11 mouse cellular contexts compared by ENCODE assay signal in the genomic region with DNA sequence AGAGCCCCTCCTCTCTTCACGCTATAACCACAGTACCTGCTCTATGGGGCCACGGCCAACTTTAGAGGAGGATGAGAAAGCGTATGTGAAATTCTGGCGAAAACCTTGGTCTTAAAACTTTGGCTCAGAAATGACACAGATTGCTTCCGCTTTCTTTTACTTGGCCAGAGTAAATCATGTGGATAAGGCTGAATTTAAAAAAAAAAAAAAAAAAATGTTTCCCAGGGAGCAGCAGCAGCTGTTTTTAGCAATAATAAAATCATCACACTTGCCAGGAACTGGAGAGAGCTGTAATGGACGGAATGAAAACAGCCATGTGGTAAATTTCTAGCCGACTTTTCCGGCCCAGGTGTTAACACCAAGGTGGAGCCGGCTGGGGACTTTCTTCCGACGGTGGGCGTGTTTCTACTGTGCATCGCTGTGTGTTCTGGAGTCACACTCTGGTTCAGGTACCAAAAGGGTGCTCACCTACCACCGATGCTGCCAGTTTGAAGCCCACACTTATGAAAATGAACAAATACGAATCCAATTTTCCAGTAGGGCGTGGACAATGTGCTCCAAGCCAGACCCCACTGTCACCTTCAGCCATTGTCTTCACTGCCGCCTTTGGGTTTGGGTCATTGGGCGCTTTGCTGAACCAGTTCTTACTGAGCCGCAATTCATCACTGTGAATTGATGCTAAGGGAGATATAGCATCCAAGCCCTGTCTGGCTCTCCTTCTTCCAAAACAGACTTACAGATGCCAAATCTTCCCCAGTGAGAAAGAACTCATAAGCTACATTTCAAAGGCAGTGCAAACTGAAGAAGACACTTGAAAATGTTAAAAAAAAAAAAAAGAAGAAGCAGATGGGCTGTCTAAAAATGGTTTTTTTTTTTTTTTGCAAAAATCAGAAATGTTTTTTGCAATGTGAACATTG.
DNase-seq lines count a peak whose midpoint lies in the region; ATAC-seq and TF ChIP-seq lines count a peak whose summit lies in the region.
"Had no signal": no experiment of that assay in that cellular context is flagged by ENCODE, and none has a peak within 500 bp of the region (broad histone marks: within the 10 kb centered on the region; RNA-seq: fewer than 3 reads in every experiment).

No protein-coding gene starts in this region.

- 82% methylated on average over 19 of the region's 19 CpGs for WGBS in heart, embryonic 10.5 days
- WGBS in limb, embryonic 12.5 days, result 58% methylated on average over 19 of the region's 19 CpGs
- WGBS in limb, embryonic 10.5 days, result 88% methylated on average over 19 of the region's 19 CpGs
- WGBS in heart, postnatal 0 days, result 73% methylated on average over 19 of the region's 19 CpGs
- WGBS in limb, embryonic 15.5 days, result 39% methylated on average over 19 of the region's 19 CpGs
- WGBS in thymus, adult 2 months, result 90% methylated on average over 19 of the region's 19 CpGs

- peak overlapping the region; percentile 13 for H3K4me2 ChIP-seq in limb, embryonic 12.5 days
- H3K4me2 ChIP-seq in heart, postnatal 0 days (ENCODE audit: low read depth, low read length), result peak overlapping the region; percentile 14; the same call in 1 of the 2 replicates
- peak overlapping the region; percentile 31 for H3K4me2 ChIP-seq in limb, embryonic 15.5 days
- H3K4me2 ChIP-seq: embryonic facial prominence, embryonic 15.5 days had no signal

- H3K9ac ChIP-seq in limb, embryonic 12.5 days (replicated peaks), result no peak overlapping the region
- H3K9ac ChIP-seq in heart, postnatal 0 days (replicated peaks; ENCODE audit: low read depth, low read length), result no peak overlapping the region
- H3K9ac ChIP-seq in limb, embryonic 15.5 days, result no peak overlapping the region
- H3K9ac ChIP-seq: embryonic facial prominence, embryonic 15.5 days had no signal

- no peaks in the 10 kb centered on the region for H3K36me3 ChIP-seq in heart, embryonic 10.5 days
- no peaks in the 10 kb centered on the region for H3K36me3 ChIP-seq in limb, embryonic 12.5 days
- no peaks in the 10 kb centered on the region for H3K36me3 ChIP-seq in limb, embryonic 10.5 days
- H3K36me3 ChIP-seq in heart, postnatal 0 days (replicated peaks; ENCODE audit: control insufficient read depth, insufficient read depth, low read length), result no peaks in the 10 kb centered on the region
- H3K36me3 ChIP-seq in limb, embryonic 15.5 days, result no peaks in the 10 kb centered on the region
- no peaks in the 10 kb centered on the region for H3K36me3 ChIP-seq in thymus, adult 2 months (ENCODE audit: control insufficient read depth, insufficient read depth, low read length)
- H3K36me3 ChIP-seq: embryonic facial prominence, embryonic 15.5 days; midbrain, embryonic 10.5 days had no signal

- H3K9me3 ChIP-seq in heart, embryonic 10.5 days, result no peaks in the 10 kb centered on the region
- no peaks in the 10 kb centered on the region for H3K9me3 ChIP-seq in limb, embryonic 12.5 days
- no peaks in the 10 kb centered on the region for H3K9me3 ChIP-seq in limb, embryonic 10.5 days (replicated peaks)
- no peaks in the 10 kb centered on the region for H3K9me3 ChIP-seq in heart, postnatal 0 days (replicated peaks; ENCODE audit: control insufficient read depth, low read length)
- no peaks in the 10 kb centered on the region for H3K9me3 ChIP-seq in limb, embryonic 15.5 days
- H3K9me3 ChIP-seq: embryonic facial prominence, embryonic 15.5 days; midbrain, embryonic 10.5 days had no signal

- ATAC-seq in limb, embryonic 12.5 days (ENCODE audit: insufficient number of reproducible peaks, insufficient read depth, low FRiP score, low TSS enrichment, low read depth), result 0 out of 2 replicates have a peak, but pooled peaks have one; percentile 66
- ATAC-seq in heart, postnatal 0 days (ENCODE audit: insufficient read depth, low read depth), result no peak
- ATAC-seq in limb, embryonic 15.5 days (ENCODE audit: insufficient number of reproducible peaks, low FRiP score, low TSS enrichment, low read depth), result peak; percentile 67; the same call in 1 of the 2 replicates
- ATAC-seq: CD4-positive, CD25-positive, alpha-beta regulatory T cell, adult 4 months had no signal

- H3K4me3 ChIP-seq in heart, embryonic 10.5 days, result no peak overlapping the region
- H3K4me3 ChIP-seq in limb, embryonic 12.5 days (replicated peaks), result no peak overlapping the region
- H3K4me3 ChIP-seq in limb, embryonic 10.5 days, result no peak overlapping the region
- no peak overlapping the region for H3K4me3 ChIP-seq in heart, postnatal 0 days (ENCODE audit: low read depth, low read length)
- no peak overlapping the region for H3K4me3 ChIP-seq in limb, embryonic 15.5 days
- H3K4me3 ChIP-seq in thymus, adult 2 months (ENCODE audit: control insufficient read depth, insufficient read depth, low read length), result no peak overlapping the region
- H3K4me3 ChIP-seq: embryonic facial prominence, embryonic 15.5 days; midbrain, embryonic 10.5 days had no signal

- TF ChIP-seq CTCF in heart, postnatal 0 days (IDR thresholded peaks at IDR 0.05; ENCODE audit: low read depth), result no peak
- no peak for TF ChIP-seq CTCF in thymus, adult 2 months (IDR thresholded peaks at IDR 0.05; ENCODE audit: borderline replicate concordance, control insufficient read depth, extremely low read depth, insufficient read depth, low read length, poor library complexity)

- no peak overlapping the region for H3K27ac ChIP-seq in heart, embryonic 10.5 days
- H3K27ac ChIP-seq in limb, embryonic 12.5 days, result peak overlapping the region; percentile 23; the same call in 1 of the 2 replicates
- H3K27ac ChIP-seq in limb, embryonic 10.5 days, result no peak overlapping the region
- H3K27ac ChIP-seq in heart, postnatal 0 days (ENCODE audit: low read depth), result no peak overlapping the region
- H3K27ac ChIP-seq in limb, embryonic 15.5 days, result no peak overlapping the region
- H3K27ac ChIP-seq in thymus, adult 2 months (ENCODE audit: control insufficient read depth, insufficient read depth, low read length), result no peak overlapping the region
- H3K27ac ChIP-seq: embryonic facial prominence, embryonic 15.5 days; midbrain, embryonic 10.5 days had no signal

- TF ChIP-seq EP300 in heart, postnatal 0 days (IDR thresholded peaks at IDR 0.05; ENCODE audit: low read depth), result no peak

- DNase-seq in heart, adult 11 months, result peak; percentile 87
- DNase-seq in heart, embryonic 10.5 days (ENCODE audit: low spot score), result no peak
- no peak for DNase-seq in limb, embryonic 10.5 days (ENCODE audit: low spot score)
- no peak for DNase-seq in heart, postnatal 0 days (ENCODE audit: low spot score)
- no peak for DNase-seq in gastrocnemius, postnatal 4 days (ENCODE audit: low spot score in 2 of 2)
- no peak for DNase-seq in thymus, adult 2 months

- no peaks in the 10 kb centered on the region for H3K4me1 ChIP-seq in heart, embryonic 10.5 days
- H3K4me1 ChIP-seq in limb, embryonic 12.5 days (replicated peaks), result peaks cover 7% of the 10 kb centered on the region; the same call in 1 of the 2 replicates
- H3K4me1 ChIP-seq in limb, embryonic 10.5 days, result no peaks in the 10 kb centered on the region
- no peaks in the 10 kb centered on the region for H3K4me1 ChIP-seq in heart, postnatal 0 days (ENCODE audit: control insufficient read depth, insufficient read depth)
- H3K4me1 ChIP-seq in limb, embryonic 15.5 days, result peaks cover 7% of the 10 kb centered on the region
- no peaks in the 10 kb centered on the region for H3K4me1 ChIP-seq in thymus, adult 2 months (replicated peaks; ENCODE audit: control insufficient read depth, insufficient read depth, low read length)

- no peak for TF ChIP-seq POLR2A in thymus, adult 2 months (IDR thresholded peaks at IDR 0.05; ENCODE audit: control insufficient read depth, extremely low read depth, insufficient read depth, low read length, poor library complexity)

- no peaks in the 10 kb centered on the region for H3K27me3 ChIP-seq in heart, embryonic 10.5 days (ENCODE audit: insufficient read depth, poor library complexity, severe bottlenecking)
- no peaks in the 10 kb centered on the region for H3K27me3 ChIP-seq in limb, embryonic 12.5 days
- no peaks in the 10 kb centered on the region for H3K27me3 ChIP-seq in limb, embryonic 10.5 days (ENCODE audit: low read depth, poor library complexity, severe bottlenecking)
- no peaks in the 10 kb centered on the region for H3K27me3 ChIP-seq in heart, postnatal 0 days (ENCODE audit: control insufficient read depth, insufficient read depth, low read length)
- H3K27me3 ChIP-seq in limb, embryonic 15.5 days, result no peaks in the 10 kb centered on the region
- H3K27me3 ChIP-seq in thymus, adult 2 months (ENCODE audit: control insufficient read depth, insufficient read depth, low read length), result no peaks in the 10 kb centered on the region
- H3K27me3 ChIP-seq: embryonic facial prominence, embryonic 15.5 days had no signal
